Mouse (Mus musculus): Measurements from ENCODE around the gene Tex28. TPM values are rescaled to one million over a fixed set of nuclear protein-coding genes. Genes with fewer than 3 reads are reported as not detected.

The Tex28 gene
- polyA plus RNA-seq, 1 experiment from 2014 or later: not detected

Other genes starting within 250 kb of the Tex28 start
- 3.9 and 6.3 TPM in 2 replicates for gene Arhgap4, start 246.0 kb downstream of the Tex28 start, polyA plus RNA-seq (2015; fragmentation: Nextera tagmentation; extraction: Ambion mirVana)
- gene Naa10, start 245.9 kb downstream of the Tex28 start, polyA plus RNA-seq (2015; fragmentation: Nextera tagmentation; extraction: Ambion mirVana): 110 and 123 TPM in 2 replicates
- gene Renbp, start 237.0 kb downstream of the Tex28 start, polyA plus RNA-seq (2015; fragmentation: Nextera tagmentation; extraction: Ambion mirVana): 10.4 and 24.7 TPM in 2 replicates
- 40.4 and 41.4 TPM in 2 replicates for gene Hcfc1, start 201.5 kb downstream of the Tex28 start, polyA plus RNA-seq (2015; fragmentation: Nextera tagmentation; extraction: Ambion mirVana)
- gene Irak1, start 143.9 kb downstream of the Tex28 start, polyA plus RNA-seq (2015; fragmentation: Nextera tagmentation; extraction: Ambion mirVana): 42.3 and 51.5 TPM in 2 replicates
- not detected in 2 replicates for gene Opn1mw, start 40.4 kb downstream of the Tex28 start, polyA plus RNA-seq (2015; fragmentation: Nextera tagmentation; extraction: Ambion mirVana)
- 11.2 and 11.7 TPM in 2 replicates for gene Mecp2, start 32.5 kb downstream of the Tex28 start, polyA plus RNA-seq (2015; fragmentation: Nextera tagmentation; extraction: Ambion mirVana)
- gene Tktl1, start 9.4 kb upstream of the Tex28 start, polyA plus RNA-seq (2015; fragmentation: Nextera tagmentation; extraction: Ambion mirVana): 0.08 and 0.09 TPM in 2 replicates
- gene Flna, start 82.0 kb upstream of the Tex28 start, polyA plus RNA-seq (2015; fragmentation: Nextera tagmentation; extraction: Ambion mirVana): 67.3 and 100 TPM in 2 replicates
- gene Emd, start 86.8 kb upstream of the Tex28 start, polyA plus RNA-seq (2015; fragmentation: Nextera tagmentation; extraction: Ambion mirVana): 13.2 and 17.9 TPM in 2 replicates
- gene Rpl10, start 103.0 kb upstream of the Tex28 start, polyA plus RNA-seq (2015; fragmentation: Nextera tagmentation; extraction: Ambion mirVana): 436 and 510 TPM in 2 replicates
- 84.0 and 87.7 TPM in 2 replicates for gene Taz, start 114.1 kb upstream of the Tex28 start, polyA plus RNA-seq (2015; fragmentation: Nextera tagmentation; extraction: Ambion mirVana)
- 5.1 and 7.8 TPM in 2 replicates for gene Dnase1l1, start 114.5 kb upstream of the Tex28 start, polyA plus RNA-seq (2015; fragmentation: Nextera tagmentation; extraction: Ambion mirVana)
- 283 and 302 TPM in 2 replicates for gene Atp6ap1, start 129.3 kb upstream of the Tex28 start, polyA plus RNA-seq (2015; fragmentation: Nextera tagmentation; extraction: Ambion mirVana)
- gene Gdi1, start 137.2 kb upstream of the Tex28 start, polyA plus RNA-seq (2015; fragmentation: Nextera tagmentation; extraction: Ambion mirVana): 798 and 909 TPM in 2 replicates
- 60.0 and 62.1 TPM in 2 replicates for gene Fam50a, start 145.2 kb upstream of the Tex28 start, polyA plus RNA-seq (2015; fragmentation: Nextera tagmentation; extraction: Ambion mirVana)
- 33.8 and 41.9 TPM in 2 replicates for gene Plxna3, start 161.2 kb upstream of the Tex28 start, polyA plus RNA-seq (2015; fragmentation: Nextera tagmentation; extraction: Ambion mirVana)
- 77.5 and 86.0 TPM in 2 replicates for gene Lage3, start 185.8 kb upstream of the Tex28 start, polyA plus RNA-seq (2015; fragmentation: Nextera tagmentation; extraction: Ambion mirVana)
- gene Ubl4a, start 205.4 kb upstream of the Tex28 start, polyA plus RNA-seq (2015; fragmentation: Nextera tagmentation; extraction: Ambion mirVana): 65.9 and 68.3 TPM in 2 replicates
- gene Slc10a3, start 205.5 kb upstream of the Tex28 start, polyA plus RNA-seq (2015; fragmentation: Nextera tagmentation; extraction: Ambion mirVana): 8.9 and 9.5 TPM in 2 replicates
- gene Fam3a, start 225.4 kb upstream of the Tex28 start, polyA plus RNA-seq (2015; fragmentation: Nextera tagmentation; extraction: Ambion mirVana): 36.6 TPM in 2 replicates
- 14.1 and 15.8 TPM in 2 replicates for gene Ikbkg, start 225.5 kb upstream of the Tex28 start, polyA plus RNA-seq (2015; fragmentation: Nextera tagmentation; extraction: Ambion mirVana)